Mouse (Mus musculus) C2C12 (cell line): ENCODE results near the gene Ctdspl. TPM values are rescaled to one million over a fixed set of nuclear protein-coding genes. Genes with fewer than 3 reads are reported as not detected.

ENCODE experiments used
- H3K27me3 ChIP-seq: one replicate; pipeline ENCODE4 v1.6.1; 2011; ENCODE audit not compliant: control insufficient read depth, insufficient read depth, insufficient read length
- H3K36me3 ChIP-seq: one replicate; pipeline ENCODE4 v1.6.1; 2011; ENCODE audit not compliant: control insufficient read depth, insufficient read depth
- H3K4me3 ChIP-seq: one replicate; pipeline ENCODE4 v1.5.1; 2011; ENCODE audit warnings: mild to moderate bottlenecking, control low read depth; ENCODE audit not compliant: poor library complexity, insufficient read depth, severe bottlenecking
- H3K79me2 ChIP-seq: one replicate; pipeline ENCODE4 v1.6.1; 2011; ENCODE audit not compliant: control insufficient read depth, insufficient read depth
- H3K79me3 ChIP-seq: one replicate; pipeline ENCODE4 v1.6.1; 2011; ENCODE audit warnings: low read depth, control low read depth
- H3ac ChIP-seq: one replicate; pipeline ENCODE3; 2011; ENCODE audit warnings: low read depth; ENCODE audit not compliant: control insufficient read depth, insufficient read length
- CEBPB ChIP-seq: IDR thresholded peaks from one replicate; pipeline ENCODE4 v1.6.1; 2011; ENCODE audit warnings: low read depth, mild to moderate bottlenecking, control low read depth, moderate library complexity
- CTCF ChIP-seq: IDR thresholded peaks from one replicate; pipeline ENCODE4 v1.5.1; 2011; ENCODE audit not compliant: control insufficient read depth, insufficient read depth, insufficient read length
- FOSL1 ChIP-seq: IDR thresholded peaks from one replicate; pipeline ENCODE4 v1.8.0; 2011; ENCODE audit warnings: mild to moderate bottlenecking, low read length; ENCODE audit not compliant: poor library complexity, insufficient read depth, severe bottlenecking
- MAX ChIP-seq: IDR thresholded peaks from one replicate; pipeline ENCODE4 v1.6.1; 2011; ENCODE audit warnings: mild to moderate bottlenecking, control low read depth
- MYOD1 ChIP-seq: IDR thresholded peaks from one replicate; pipeline ENCODE4 v1.6.1; 2011; ENCODE audit warnings: low read depth; ENCODE audit not compliant: control insufficient read depth, insufficient read length
- MYOG ChIP-seq: IDR thresholded peaks from one replicate; pipeline ENCODE4 v1.6.1; 2011; ENCODE audit not compliant: control insufficient read depth, insufficient read length; ENCODE audit errors: extremely low read depth
- USF1 ChIP-seq: IDR thresholded peaks from one replicate; pipeline ENCODE4 v1.6.1; 2011; ENCODE audit warnings: low read depth, mild to moderate bottlenecking, control low read depth, moderate library complexity
- polyA plus RNA-seq: library from polyadenylated mRNA; unstranded; fragments of >200 nt; fragmentation: generic; extraction: Trizol; gene quantifications from one replicate; pipeline ENCODE4 v1.2.1, GENCODE M21; 2012; ENCODE audit warnings: missing spikeins

The Ctdspl gene
- polyA plus RNA-seq, 1 experiment: 5.6 TPM

DNA sequence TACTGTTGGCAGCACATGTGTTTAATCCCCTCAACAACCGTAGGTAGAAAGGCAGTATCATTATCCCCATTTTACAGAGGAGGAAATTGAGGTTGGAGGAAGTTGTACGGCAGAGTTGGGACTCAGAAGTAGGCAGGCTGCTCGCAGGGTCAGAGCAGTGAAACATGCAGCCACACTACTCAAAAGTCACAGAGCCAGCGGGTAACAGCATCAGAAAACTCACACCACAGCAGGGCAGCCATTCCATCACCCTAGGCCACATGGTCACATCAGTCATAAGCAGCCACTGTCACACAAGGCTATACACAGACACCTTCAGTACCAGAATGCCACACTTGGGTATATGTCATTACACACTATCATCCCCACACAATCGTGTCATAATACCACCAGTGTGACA is 161.1 kb downstream of the Ctdspl start:
- Histone ChIP-seq H3ac (no peak overlapping the region), H3K27me3 (no peaks in the 10 kb centered on the region), H3K36me3 (no peaks in the 10 kb centered on the region), H3K79me3 (no peaks in the 10 kb centered on the region), H3K79me2 (no peaks in the 10 kb centered on the region), H3K4me3 (no peak overlapping the region)
- no peak for TF ChIP-seq MYOD1
- no peak for TF ChIP-seq CTCF
- no peak for TF ChIP-seq MYOG
- no peak for TF ChIP-seq FOSL1
- TF ChIP-seq MAX: no peak
- TF ChIP-seq CEBPB: no peak
- TF ChIP-seq USF1: no peak

DNA sequence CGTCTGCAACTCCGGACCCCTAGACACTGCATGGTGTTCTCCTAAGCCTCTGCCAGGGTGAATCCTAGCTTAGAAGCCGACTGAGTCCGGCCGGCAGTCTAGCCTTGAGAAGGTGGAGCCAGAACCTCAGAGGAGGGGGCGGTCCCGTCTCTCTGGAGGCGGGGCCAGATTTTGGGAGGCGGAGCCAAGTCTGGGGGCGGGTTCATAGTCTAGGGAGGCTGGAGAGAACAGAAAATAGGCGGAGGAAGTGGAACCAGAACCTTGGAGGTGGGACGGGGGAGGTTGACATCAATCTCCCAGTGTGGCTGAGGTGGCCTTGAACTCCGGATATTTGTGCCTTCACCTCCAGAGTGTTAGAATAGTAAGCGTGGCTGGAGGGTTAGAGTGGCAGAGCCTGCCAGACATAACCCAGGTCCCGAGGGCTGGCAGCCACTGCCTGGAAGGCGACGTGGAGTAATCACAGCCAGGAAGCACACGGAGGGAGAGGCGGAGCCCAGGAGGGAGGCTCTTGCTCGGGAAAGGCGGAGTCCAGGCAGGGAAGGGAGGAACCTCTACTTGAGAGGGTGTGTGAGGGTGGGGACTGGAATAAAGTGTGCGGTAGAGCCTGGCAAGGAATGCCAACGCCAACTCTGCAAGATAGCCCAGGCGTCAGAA is 162.0 kb downstream of the Ctdspl start:
- Histone ChIP-seq H3ac (no peak overlapping the region), H3K79me3 (no peaks in the 10 kb centered on the region), H3K4me3 (no peak overlapping the region), H3K36me3 (no peaks in the 10 kb centered on the region), H3K27me3 (no peaks in the 10 kb centered on the region), H3K79me2 (no peaks in the 10 kb centered on the region)
- TF ChIP-seq MYOG: no peak
- TF ChIP-seq FOSL1: no peak
- no peak for TF ChIP-seq CEBPB
- no peak for TF ChIP-seq CTCF
- no peak for TF ChIP-seq USF1
- TF ChIP-seq MAX: no peak
- TF ChIP-seq MYOD1: no peak

- TF ChIP-seq USF1 (no peak), MAX (no peak), MYOG (no peak), FOSL1 (no peak), CTCF (no peak), CEBPB (no peak), MYOD1 (no peak)
- Histone ChIP-seq H3K4me3 (no peak overlapping the region), H3K79me2 (no peaks in the 10 kb centered on the region), H3K79me3 (no peaks in the 10 kb centered on the region), H3ac (no peak overlapping the region), H3K36me3 (no peaks in the 10 kb centered on the region), H3K27me3 (no peaks in the 10 kb centered on the region)
These were observed 163.2 kb downstream of the Ctdspl start for GRCm38 (mm10) chr9:119089437-119089836.

DNA sequence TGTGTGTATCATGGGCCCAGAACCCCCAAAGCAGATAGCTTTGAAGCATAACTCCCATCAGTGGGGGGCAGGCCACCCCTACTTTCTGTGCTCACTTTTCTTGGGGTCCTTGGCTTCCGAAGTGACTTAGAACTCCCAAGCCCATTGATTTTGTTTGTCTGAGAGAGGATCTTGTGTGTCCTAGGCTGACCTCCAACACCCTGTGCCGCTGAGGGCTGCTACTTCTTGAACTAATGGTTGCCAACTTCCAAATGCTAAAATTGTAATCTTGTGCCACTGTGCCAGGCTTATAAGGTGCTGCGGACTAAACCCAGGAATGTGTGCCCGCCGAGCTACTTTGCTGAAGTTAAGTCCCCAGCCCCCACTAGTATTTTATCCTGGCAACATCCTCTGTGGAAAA is 164.2 kb downstream of the Ctdspl start:
- Histone ChIP-seq H3K4me3 (no peak overlapping the region), H3ac (no peak overlapping the region), H3K79me2 (no peaks in the 10 kb centered on the region), H3K27me3 (no peaks in the 10 kb centered on the region), H3K79me3 (no peaks in the 10 kb centered on the region), H3K36me3 (no peaks in the 10 kb centered on the region)
- no peak for TF ChIP-seq MYOD1
- no peak for TF ChIP-seq MYOG
- TF ChIP-seq CEBPB: no peak
- no peak for TF ChIP-seq CTCF
- TF ChIP-seq USF1: no peak
- TF ChIP-seq MAX: no peak
- TF ChIP-seq FOSL1: no peak

DNA sequence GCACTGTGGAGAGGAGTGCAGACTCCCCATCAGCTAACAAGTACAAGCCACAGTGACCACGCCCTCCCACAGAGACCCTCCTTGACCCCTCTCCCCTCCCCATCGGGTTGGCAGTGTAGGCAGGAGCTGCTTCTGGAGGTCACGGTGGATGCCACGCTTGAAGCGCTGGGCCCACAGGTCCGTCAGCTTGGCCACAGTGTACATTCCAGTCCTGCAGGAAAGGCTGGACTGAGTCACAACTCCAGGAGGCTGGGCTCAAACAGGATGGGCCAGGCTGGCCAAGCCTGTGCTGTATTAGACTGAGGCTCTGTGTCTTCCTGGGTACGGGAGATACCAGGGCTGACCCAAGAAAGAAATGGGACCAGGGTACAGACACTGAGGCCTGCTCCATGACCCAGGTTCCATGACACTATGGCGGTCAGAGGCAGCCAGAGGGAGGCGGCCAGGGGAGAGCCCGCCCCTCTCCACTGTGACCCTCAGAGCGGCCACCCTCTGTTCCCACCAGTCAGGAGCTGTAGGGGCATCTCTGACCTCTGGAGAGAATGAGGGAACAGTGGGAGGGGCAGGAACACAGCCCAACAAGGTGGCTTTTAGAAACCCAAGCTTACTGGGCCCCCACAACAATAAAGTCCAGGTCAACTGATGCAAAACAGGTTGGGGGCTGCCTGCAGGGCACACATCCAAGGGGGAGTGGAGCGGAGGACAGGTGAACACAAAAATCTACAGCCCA is 165.5 kb downstream of the Ctdspl start:
- no peaks in the 10 kb centered on the region for H3K36me3 ChIP-seq
- no peaks in the 10 kb centered on the region for H3K79me3 ChIP-seq
- no peak overlapping the region for H3ac ChIP-seq
- H3K79me2 ChIP-seq: no peaks in the 10 kb centered on the region
- TF ChIP-seq MAX (no peak), MYOG (no peak), CTCF (no peak), CEBPB (no peak)
- H3K27me3 ChIP-seq: no peaks in the 10 kb centered on the region
- no peak overlapping the region for H3K4me3 ChIP-seq
